Mouse (Mus musculus): ENCODE results near the gene Cbwd1.

Gene Cbwd1

GRCm38 (mm10) chr19:24972701-24973390, 11.4 kb upstream of the Cbwd1 start:
- no peak for DNase-seq

- DNase-seq, result no peak
These were observed 9.9 kb upstream of the Cbwd1 start for GRCm38 (mm10) chr19:24971307-24971706.

- DNase-seq, result no peak
These were observed 5.5 kb upstream of the Cbwd1 start for GRCm38 (mm10) chr19:24966941-24967340.

DNA sequence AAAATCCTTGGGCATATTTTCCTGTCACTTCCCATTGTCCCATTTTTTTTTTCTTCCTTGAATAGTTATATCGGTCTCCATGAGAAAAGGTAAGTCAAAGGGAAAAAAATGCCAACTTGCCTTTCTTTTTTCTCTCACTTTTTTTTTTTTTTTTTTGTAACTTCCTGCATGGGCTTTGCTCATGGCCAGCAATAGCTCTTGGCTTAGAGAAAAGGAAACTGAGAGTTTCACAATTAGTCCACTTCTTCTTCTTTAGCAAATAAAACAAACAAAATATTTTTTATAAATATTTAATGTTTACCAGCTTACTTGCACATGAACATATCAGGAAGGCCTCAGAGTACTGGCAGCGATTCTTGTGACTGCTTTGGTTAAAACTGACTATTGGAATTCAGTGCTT, 4.8 kb upstream of the Cbwd1 start:
- no peak for DNase-seq

DNA sequence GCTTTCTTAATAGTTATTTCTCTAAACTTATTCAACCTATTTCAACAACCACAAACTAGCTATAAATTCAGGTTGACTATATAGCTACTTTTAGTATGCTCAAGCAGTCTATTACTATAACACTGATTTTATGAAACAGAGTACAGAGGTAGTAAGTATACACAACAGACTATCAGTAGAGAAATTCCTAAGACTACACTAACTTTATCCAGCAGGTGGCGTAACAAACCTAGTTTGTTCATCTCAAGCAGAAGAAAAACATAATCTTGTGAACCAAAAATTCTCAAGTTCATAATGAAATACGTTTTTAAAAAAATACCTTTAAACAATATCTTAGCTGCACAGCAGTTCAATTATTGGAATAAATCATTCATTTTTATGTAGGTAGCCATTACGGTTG, 2.9 kb downstream of the Cbwd1 start:
- no peak for DNase-seq

DNA sequence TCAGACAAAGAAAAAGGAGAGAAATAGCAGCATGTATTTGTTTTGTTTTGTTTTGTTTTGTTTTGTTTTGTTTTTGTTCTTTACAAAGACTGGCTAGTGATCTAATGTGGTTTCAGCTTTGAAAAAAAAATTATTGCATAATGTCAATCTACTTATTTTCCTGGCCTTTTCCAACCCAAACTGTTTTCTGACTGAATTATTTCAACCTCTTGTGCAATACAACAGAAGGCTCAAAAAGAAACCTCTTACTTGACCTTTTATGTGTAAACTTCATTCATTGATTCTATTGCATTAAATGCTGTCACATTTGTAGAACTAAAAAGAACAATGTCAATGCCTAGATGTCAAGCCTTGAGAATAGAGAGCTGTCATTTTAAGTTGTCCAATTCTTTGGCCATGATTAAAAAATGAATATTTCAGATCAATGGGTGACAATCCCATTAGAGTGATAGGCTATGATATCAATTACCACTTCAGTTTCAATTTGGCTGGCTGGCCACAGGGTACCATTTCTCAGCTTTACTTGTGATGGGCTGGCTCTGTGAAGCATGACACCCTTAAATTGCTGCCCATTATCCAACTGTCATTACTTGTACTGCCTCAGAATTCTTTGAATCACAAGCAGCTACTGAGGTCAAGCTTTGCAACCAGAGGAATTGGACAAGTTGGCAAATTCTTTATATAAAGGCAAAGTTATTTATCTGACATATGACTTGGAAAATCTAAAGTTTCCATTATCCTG, 15.7 kb downstream of the Cbwd1 start:
- DNase-seq, result no peak

DNA sequence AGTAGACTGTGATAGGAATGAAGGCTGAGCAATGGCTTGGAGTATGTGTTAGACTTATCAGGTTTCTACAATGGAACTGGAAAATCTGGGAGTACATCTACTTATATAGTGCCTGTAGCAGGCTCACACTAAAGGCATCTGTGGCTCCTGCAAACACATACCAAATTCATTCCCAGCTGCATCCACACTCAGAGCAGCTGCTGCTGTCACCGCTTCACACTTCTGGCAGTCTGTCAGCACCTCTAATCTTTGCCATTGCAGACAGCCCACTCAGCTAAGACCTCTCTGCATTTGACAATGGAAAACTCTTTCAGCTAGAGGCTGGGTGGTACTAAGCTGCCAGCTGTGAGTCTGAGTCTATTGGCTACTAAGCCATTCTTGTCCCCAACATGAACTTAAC, 24.3 kb downstream of the Cbwd1 start:
- DNase-seq, result no peak

GRCm38 (mm10) chr19:24929041-24929440, 32.4 kb downstream of the Cbwd1 start:
- no peak for DNase-seq

GRCm38 (mm10) chr19:24920866-24921265, 40.5 kb downstream of the Cbwd1 start:
- DNase-seq, result no peak

DNA sequence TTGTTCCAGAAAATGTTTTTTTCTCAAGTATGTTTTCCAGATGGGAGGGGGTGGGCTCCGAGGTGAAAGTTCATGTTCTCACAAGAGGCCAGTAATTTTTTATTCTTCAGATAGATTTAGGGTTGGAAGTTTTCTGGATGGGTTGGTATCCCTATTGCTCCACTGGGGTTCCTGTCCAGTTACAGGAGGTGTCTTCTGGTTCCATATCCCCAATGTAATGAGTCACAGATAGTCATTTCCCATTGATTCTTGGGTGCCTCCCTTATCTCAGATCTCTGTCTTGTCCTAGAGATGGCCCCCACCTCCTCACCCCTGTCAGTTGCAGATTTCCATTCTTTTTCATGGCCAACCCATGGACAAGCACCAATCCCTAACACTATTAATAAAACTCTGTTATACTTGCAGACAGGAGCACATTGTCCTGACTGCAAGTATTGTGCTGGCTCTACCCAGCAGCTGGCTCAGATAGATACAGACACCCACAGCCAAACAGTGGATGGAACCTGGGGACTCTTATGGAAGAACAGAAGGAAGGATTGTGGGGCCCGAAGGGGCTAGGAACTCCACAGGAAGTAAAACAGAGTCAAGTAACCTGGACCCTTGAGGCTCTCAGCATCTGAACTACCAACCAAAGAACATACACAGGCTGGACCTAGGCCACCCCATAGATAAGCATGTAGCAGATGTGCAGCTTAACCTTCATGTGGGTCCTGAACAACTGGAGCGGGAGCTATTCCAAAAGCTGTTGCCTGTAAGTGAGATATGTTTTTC, 52.8 kb downstream of the Cbwd1 start:
- no peak for DNase-seq

DNA sequence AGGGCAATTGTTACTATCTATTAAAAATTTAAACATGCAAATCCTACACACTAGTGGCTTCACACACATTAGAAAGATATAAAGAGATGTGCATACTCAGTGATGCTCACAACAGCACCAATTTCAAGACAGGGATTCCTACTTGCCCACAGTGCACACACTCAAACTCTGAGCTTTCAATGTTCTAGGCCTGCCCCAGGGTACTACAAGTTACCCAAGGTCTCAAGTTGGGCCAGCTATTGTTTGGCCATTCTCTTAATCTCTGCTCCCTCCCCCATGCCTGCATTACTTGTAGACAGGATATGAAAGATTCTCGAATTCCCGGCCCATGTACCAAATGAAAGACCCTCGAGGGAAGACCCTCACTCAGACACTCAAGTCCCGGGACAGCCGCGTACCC, 53.8 kb downstream of the Cbwd1 start:
- no peak for DNase-seq

DNA sequence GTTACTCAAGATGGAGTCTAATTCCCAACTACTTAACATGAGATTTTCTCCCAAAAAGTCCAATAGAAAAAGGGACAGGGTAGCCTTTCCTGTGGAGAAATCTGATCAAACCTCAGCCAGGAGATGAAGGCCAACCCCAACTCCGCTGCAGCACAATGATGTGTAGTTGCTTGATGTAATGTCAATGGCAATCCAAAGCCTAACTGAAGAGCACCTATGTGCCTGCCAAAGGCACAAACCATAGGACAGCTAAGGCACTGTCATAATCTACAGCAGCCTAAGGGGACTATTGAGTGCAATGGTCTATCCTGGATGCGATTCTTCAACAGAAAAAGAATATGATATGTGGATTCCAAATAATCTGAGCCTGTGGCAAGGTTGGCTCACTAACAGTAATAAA, 58.6 kb downstream of the Cbwd1 start:
- no peak for DNase-seq

GRCm38 (mm10) chr19:24902256-24902655, 59.2 kb downstream of the Cbwd1 start:
- DNase-seq, result no peak

DNA sequence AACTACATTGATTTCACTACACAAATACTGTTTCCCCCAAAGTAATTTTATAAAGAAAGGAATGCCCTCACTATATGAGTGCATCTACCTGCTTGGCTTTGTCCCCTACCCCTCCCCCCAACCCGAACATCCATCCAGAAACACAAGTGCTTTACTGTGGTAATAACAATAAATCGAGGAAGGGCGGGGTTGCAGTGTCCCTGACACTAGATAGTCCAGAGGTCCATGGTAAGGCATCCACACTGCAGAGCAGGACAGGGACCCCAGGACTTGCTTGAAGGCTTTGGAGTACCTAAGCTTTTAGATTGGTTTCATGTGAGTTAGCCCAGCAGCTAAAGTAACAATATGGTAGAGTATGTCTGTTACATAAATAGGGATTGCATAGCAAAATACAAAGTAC, 59.7 kb downstream of the Cbwd1 start:
- no peak for DNase-seq

- DNase-seq, result no peak
These were observed 60.7 kb downstream of the Cbwd1 start, which contains the start of gene Foxd4 for GRCm38 (mm10) chr19:24900581-24901220. TSS of gene Foxd4 (minus strand) at chr19:24901197.

- peak; percentile 19 for DNase-seq
These were observed 61.5 kb downstream of the Cbwd1 start for GRCm38 (mm10) chr19:24899578-24900544.

- DNase-seq, result peak; percentile 23
These were observed 62.5 kb downstream of the Cbwd1 start for GRCm38 (mm10) chr19:24898737-24899577.

- no peak for DNase-seq
These were observed 63.3 kb downstream of the Cbwd1 start for GRCm38 (mm10) chr19:24897896-24898736.

DNA sequence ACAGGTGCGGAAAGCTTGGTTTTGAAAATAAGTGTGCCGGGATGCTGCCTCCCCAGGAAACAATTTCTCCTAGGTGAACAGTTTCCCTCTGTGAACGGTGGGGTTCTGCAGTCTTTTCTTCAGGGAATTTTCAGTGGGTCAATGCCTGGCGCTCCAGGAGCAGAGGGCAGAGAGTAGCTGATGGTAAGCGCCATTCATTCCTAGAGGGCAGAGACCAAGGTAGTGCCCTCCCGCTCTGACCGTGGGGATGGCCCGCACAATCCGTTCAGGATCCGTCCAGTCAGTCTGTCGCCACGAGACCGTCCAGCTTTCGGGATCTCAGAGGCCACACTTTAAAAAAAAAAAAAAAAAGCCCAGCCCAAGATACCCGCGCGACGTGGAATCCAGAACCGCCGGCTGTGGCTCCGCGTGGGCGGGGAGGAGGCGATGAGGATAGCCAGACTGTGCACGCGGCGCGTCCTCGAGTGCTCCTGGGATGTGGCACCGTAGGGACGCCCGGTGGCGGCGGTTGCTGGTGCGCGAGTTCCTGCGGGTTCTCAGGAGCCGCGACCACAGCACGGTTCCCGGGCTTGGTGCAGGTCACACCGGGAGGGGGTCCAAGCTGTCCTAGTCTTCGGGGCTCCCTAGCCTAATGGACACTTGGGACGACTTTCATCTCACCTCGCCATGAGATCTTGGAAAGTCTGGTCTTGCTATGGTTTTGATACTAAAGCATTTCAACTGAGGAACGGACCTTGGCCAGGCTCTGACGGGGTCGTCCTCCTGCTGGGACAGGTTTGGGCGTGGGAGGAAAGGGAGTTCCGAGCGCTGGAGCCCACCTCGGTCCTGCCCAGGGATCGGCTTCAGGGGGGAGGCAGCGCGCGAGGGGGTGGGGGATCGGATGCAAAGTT, 64.2 kb downstream of the Cbwd1 start:
- no peak for DNase-seq
